Mouse (Mus musculus) mouse trophoblast stem cell (cell line): ENCODE data around the gene Ankrd24.

Experiments used
- in situ Hi-C, 2 experiments: fragments of 300-500 bp; cut with MseI, MboI; formaldehyde crosslinking; loops; 2 replicates in 1 of 2; 3 replicates in 1 of 2; pipeline ENCODE4 v1.15.1; 2025

Ankrd24 gene

DNA sequence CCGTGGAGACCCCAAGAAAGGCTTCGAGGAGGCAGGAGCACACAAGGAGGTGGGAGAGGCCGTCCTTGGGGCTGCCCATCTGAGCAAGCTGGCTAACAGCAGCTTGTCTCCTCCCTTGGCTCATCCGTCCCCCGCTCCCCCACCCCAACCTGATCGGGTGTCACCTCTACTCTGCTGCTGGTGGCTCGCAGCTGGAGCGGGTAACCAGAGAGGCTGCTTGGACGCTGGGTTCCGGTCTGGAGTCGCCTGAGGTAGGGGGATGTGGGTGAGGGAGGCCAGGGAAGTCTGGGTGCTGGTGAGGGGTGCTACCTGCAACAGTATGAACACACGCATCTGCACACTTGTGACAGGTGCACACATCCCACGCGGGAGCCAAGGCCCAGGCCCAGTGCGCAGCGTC lies at the start of gene Ankrd24:
TSS of gene Ankrd24 (plus strand) at position 151 of the 400 bp plus-strand sequence.
- in situ Hi-C loops = loop anchor here (25.0 kb wide), 3 partner anchors 409 to 1009 kb away; partner anchors contain the start of genes Zfp873 (in 2 of the 2) and Tdg (in 1 of the 2)

DNA sequence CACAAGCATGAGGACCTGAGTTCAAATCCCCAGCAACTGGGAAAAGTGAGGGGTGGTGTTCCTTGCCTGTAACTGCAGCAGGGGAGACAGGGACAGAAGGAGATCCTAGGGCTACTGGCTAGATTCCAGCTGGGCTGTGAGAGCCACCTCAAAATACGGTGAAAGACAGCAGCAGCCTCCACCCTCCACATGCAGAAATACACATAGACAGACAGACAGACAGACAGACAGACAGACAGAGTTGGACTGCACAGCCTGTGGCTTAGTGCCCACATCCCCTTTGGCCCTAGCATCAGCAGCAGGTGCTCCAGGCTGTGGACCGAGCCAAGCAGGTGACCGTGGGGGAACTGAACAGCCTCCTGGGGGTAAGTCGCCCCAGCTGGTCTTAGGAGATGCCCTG lies 48.4 kb upstream of the Ankrd24 start:
- in situ Hi-C loops = no loop called here

DNA sequence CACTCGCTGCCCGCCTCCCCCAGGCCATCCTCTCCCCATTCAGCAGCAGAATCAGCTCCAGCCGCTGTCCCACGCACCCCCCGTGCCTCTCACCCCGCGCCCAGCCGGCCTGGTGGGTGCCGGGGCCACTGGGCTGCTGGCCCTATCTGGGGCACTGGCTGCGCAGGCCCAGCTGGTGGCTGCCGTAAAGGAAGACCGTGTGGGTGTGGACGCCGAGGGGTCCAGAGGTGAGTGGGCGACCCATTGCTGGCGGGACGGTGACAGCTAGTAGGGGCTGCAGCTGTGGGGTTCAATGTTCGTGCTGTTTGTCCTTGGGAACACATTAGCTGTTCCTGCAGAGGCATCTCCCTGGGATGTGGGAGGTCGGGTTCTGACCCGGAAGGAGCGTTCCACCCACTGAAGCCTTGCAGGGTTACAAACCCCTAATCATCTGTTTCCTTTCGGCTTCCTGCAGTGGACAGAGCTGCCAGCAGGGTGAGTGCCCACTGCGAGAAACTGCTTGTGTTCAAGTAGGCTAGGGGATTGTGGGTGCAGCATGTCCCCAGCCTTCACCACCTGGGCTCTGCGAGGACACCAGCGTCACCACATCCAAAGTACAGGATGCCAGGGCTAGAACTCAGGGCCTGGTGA lies 47.8 kb upstream of the Ankrd24 start:
- in situ Hi-C loops = no loop called here

DNA sequence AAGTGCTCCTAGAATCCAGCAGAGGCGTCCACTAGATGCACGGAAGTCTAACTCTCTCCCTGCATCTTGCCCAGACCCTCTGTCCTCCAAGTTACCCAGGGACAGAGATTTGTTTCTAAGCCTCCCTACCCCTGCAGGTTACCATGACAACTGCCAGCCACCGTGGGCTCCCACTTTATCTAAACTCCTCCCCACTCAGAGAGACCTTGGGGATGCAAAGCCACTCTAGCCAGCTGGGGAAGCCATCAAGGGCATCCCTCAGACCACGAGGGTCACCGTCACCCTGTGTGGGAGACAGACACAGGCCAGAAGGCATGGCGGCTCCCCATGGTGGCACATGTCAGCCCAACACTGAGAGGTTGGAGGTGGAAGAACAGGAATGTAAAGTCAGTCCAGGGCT lies 45.0 kb upstream of the Ankrd24 start:
- in situ Hi-C loops = no loop called here

DNA sequence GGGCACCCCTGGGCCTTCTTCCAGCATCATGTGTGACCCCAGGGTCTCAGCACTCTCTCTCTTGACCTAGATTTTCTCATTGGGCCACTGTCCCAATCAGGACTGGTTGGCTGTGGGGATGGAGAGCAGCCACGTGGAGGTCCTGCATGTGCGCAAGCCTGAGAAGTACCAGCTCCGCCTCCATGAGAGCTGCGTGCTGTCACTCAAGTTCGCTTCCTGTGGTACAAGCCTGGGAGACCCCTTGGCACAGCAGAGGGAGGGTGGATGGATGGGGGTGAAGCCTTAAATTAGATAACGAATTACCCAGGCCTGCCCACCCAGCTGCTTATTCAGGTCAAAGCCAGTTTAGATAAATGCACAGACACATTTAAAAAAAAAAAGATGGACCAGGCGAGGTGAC lies 39.6 kb upstream of the Ankrd24 start:
- in situ Hi-C loops = no loop called here

DNA sequence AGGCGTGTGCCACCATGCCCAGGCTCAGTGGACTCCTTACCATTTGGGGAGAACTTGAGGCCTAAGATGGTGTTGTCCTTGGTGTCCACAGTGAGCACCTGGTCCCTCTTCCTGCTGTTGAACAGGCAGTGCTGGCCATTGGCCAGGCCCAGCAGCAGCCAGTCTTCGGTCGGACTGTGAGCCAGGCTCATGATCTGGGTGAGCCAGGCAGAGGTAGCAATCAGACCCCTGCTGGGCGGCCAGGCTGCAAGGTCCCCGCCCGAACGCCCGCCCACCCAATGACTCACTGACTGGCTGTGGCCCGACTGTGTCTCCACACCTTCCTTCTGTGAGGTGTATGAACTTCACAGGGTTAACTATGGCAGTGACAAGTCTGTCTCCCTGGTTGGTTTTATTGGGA lies 36.5 kb upstream of the Ankrd24 start:
- in situ Hi-C loops = no loop called here

DNA sequence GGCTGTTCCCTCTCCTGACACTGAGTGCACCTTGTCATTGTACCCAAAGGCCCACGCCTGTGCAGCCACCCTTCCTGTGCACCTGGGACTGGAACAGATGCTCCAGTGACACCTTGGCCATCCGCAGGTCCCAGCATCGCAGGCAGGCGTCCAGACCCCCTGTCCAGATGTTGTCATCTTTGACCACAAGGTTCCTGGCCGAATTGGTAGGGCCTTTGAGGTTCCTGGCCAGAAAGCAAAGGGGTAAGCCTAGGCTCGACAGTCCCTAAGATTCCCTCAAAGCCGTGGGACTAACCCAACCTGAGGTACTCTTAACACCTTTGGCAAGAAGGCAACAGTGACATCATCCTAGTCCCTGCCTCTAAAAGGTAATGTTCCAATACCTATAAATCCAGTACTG lies 35.7 kb upstream of the Ankrd24 start:
- in situ Hi-C loops = no loop called here

DNA sequence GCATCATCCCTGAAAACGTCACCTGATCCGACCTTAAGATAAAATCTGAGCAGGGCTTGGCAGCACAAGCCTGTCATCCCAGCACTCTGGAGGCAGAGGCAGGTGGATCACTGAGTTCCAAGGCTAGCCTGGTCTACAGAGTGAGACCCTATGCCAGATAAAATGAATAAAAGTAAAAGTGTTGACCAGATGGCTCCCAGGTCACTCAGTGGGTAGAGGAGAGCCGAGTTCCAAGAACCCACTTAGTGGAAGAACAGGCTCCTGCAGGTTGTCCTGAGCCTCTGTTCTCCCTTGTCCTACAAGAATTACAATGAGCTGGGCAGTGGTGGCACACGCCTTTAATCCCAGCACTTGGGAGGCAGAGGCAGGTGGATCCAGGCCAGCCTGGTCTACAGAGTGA lies 35.1 kb upstream of the Ankrd24 start:
- in situ Hi-C loops = no loop called here

DNA sequence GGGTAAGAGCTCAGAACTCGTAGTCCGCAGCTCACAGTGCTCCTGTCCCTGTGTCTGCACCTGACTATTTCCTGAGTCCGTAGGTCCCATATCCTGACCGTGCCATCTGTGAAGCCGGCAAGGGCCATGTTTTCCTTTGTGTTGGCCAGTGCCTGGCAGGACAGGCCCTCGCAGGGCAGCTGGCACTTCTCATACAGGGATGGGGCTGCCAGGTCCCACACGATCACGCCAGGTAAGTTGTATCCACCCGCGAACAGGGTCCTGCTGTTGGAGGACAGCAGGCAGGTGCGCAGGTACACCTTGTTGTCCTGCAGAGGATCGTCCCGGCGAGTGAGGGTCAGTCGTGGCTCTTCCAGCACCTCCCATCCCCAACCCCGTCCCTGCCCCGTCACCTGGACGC lies 34.4 kb upstream of the Ankrd24 start:
- in situ Hi-C loops = no loop called here

DNA sequence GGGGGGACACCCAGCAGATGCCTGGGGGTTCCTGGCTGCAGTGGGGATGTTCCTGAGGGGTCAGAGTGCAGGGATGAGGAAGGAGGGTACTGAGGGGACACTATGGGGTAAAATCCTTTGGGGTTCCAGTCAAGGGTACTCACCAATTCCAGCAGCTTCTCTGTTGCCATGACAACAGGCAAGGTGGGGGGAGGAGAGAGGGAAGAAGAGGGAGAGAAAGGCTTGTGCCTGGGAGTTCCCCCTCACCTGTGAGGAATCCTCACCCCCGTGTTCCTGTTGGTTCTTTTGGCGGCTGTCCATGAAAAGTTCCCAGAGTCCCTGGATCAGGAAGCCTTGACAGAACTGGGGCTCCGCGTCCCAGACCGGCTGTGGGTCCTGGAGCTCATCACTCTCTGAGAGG lies 32.7 kb upstream of the Ankrd24 start:
- in situ Hi-C loops = no loop called here

DNA sequence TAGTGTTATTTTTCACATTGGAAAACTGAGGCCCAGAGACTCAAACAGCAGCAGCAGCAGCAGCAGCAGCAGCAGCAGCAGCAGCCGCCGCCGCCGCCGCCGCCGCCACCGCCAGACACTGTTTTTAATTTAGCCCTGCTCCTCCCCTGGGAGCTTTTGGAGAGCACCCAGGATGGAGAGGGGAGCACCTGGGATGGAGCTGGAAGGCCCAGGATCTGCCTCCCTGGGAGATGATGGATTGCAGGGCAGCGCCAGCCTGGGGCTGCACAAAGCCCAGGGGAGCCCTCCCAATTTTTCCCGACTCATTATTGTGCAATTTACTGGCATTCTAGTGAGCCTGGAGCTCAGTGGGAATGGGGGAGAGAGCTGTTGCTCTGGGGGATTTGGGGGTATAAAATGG lies 31.7 kb upstream of the Ankrd24 start:
- in situ Hi-C loops = no loop called here

DNA sequence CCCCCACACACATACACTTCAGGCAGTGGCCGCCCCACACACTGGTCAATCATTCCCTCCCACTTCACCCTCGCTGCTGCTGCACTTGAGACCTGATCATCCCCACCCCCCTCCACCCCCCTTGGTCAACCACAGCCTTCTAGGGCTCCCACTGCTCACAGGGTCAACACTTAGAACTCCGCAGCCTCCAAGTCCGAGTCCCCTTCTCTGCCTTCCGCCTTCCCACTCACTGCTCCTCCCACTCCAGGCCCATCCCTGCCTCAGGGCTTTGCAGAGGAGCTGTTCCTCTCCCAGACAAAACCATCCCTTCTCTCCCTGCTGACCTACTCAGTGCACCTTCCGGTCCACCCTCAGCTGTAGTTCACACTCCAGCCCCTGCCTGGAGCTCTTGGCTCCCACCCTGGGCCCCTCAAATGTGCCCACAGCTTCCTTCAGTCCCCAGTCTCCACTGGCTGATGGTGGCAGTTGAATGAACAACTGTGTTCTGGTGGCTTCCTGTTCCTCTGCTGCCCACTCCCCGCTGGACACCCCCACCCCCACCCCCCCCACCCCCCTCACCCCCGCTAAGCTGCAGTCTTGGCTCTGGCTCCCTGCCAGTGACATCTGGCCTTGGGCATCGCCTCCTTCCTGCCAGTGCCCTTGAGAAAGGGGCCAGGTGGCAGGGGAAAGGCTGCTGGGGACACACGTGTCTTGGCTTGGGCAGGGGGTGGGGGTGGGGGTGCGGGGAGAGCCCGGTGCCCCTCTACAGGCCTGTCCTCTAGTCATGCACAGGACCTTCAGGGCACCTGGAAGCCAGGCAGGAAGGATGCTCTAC lies 31.0 kb upstream of the Ankrd24 start:
- in situ Hi-C loops = no loop called here

DNA sequence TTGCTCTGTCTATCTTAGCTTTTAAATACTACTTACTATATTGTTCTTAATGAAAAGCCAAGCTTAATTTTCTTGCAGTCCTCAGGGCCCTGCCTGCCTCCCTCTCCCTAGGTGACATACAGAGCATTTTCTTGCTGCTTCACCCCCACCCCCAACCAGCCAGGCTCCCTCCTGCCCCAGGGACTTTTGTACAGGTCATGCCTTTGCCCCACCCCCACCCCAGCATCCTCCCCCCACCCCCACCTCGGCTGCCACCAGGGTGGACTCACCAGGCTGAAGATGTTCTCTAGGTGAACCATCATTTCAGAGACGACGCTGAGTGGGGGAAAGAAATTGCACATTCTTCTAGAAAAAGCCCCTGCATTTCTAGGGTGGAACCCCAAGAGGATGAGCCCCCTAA lies 30.0 kb upstream of the Ankrd24 start:
- in situ Hi-C loops = no loop called here

DNA sequence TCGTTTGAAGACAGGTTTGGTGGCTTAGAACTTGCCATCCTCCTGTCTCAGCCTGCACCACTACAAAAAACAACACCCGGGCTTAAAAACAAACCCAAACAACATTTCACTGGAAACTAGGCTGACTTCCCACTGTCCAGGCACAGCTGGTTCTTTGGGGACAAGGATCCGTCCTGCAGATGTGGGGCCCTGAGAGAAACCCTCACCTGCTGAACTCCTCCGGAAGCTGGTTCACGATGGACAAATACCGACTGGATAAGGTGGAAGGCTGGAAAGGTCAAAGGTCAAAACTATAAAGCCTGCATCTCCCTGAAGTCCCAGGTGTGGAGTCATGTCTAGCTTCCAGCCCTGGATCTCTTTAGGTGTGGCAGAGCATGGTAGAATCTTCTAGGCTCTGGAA lies 29.5 kb upstream of the Ankrd24 start:
- in situ Hi-C loops = no loop called here

DNA sequence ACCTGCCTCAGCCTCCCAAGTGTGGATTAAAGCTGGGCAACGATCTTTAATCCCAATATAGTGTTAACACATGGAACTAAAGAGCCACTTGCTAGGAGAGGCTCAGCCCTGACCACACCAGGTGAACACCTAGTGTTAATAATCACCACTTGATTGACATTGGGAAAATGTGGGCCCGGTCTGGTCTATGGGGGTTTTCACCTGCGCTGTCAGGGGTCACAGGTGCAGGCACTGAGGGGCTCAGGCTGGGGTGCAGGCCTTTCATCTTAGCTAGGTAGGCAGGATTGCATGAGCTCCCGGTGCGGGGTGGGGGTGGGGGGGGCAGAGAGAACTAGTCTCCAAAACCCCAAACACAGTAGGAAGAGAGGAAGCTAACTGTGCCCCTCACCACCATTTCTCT lies 28.7 kb upstream of the Ankrd24 start:
- in situ Hi-C loops = loop anchor here (5.0 kb wide), 2 partner anchors 37 to 47 kb away; no protein-coding TSS in a partner anchor

DNA sequence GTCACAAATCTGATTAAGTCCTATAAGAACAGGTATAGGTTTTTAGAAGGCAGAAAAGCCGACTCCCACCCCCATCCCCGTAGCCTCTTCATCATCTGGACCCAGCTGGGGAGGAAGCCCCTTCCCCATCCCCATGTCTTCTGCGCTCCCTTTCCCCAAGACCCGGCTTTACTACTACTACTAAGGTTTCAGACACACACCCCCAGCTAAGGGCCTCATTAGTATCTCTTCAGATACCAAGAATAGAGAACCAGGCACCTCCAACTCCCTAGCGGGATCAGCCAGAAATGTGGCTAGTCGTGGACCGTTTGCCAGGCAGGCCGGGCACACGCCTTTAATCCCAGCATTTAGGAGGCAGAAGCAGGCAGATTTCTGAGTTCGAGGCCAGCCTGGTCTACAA lies 28.2 kb upstream of the Ankrd24 start:
- in situ Hi-C loops = loop anchor here (5.0 kb wide), 2 partner anchors 38 to 48 kb away; no protein-coding TSS in a partner anchor

DNA sequence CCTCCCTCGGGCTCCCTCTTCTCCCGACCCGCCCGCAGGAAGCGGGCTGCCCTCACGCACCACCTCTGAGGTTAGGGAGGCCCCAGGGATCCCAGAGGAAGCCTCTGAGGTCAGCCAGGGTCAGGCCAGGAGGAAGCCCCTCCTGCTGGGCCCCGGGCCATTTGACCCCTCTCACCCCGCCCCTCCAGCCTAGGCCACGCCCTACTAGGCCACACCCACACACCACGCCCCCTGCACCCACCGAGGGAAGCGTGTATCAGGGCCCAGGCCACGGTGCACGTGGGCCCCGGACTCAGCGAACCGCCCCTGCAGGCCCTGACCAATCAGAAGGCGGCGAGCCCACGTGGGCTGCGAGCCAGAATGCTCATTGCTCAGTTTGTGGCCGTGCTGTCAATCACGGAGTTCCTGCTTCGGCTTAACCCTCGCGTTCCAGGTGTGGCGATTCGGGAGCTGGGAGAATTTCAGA lies 27.6 kb upstream of the Ankrd24 start, which contains the start of gene Tle6:
TSS of gene Tle6 (minus strand) at position 336 of the 466 bp plus-strand sequence.
- in situ Hi-C loops = loop anchor here (5.0 kb wide), 2 partner anchors 38 to 48 kb away; no protein-coding TSS in a partner anchor

DNA sequence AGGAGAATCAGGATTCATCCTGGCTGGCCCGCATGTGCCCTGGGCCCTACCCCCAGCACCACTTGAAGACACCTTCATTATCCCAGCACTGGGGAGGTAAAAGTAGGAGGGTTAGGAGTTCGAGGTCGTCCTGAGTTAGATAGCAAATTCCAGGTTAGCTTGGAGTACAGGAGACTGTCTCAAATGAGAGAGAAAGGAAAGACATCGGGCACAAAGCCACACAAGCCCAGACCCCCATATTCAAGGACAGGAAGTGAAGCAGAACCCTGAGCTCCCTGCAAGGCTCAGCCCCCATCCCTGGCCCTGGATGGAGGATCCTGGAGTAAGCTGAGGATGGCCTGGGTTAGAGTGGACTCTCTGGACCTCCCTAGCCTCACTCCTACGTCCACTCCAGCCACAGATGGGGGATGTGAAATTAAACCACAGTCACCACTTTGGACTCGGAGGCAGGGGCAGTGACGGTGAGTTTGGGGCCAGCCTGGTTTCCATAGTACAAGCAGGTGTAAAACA lies 26.9 kb upstream of the Ankrd24 start:
- in situ Hi-C loops = loop anchor here (5.0 kb wide), 2 partner anchors 39 to 49 kb away; no protein-coding TSS in a partner anchor

DNA sequence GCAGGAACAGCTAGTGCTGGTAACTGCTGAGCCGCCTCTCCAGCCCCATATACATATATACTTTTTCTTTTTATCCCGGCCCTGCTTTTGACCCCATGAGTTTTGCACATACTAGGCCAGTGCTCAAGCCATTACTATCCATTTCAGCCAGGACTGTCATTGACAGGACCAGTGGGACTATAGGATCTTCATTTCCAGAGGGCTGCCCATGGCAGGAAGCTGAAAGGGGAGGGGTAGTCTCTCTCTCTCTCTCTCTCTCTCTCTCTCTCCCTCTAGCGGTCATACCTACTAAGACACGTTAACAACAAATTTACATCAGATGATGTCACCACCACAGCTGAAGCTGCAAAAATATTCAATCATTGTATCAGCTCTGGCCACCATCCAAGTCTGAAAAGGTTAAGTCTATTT lies 25.6 kb upstream of the Ankrd24 start:
- in situ Hi-C loops = loop anchor here (5.0 kb wide), 2 partner anchors 40 to 50 kb away; no protein-coding TSS in a partner anchor

DNA sequence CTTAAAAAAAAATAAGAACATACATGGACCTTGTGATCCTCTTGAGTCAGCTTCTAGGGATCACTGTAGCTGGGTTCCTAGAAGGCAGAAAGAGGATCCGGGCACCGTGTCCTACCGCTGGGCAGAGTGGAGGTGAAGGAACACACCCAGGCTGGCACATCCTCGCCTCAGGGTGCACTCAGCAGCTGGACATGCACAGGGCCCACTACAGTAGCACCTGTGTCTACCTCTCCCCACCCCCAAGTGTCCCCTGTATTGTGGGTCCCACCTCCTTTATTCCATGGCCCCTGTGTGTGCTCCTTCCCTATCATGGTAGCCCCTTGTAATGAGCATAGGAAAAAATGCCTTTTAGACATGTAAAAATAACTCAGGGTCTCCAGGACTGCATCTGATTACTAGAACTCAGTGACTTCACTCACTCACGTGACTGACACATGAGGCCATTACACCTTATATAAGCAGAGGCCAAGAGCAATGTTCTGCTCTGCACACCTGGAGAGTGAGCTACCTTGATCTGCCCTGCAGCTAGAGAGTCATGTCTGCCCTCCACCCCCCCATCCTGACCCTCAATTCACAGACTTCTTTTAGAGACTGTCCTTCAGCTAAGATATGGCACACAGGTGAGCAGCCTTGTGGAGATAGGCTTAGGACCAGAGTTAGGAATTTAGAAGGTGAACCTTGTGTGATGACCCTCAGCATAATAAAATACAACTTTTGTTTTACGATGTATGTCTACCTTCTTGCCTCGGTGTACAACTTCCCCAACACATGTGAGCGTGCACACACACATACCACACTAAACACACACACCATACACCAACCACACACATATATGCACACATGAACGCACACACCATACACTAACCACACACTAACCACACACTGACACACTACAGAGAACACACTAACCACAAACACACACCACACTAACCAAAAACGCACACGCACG lies 24.0 kb upstream of the Ankrd24 start:
- in situ Hi-C loops = loop anchor here (5.0 kb wide), 2 partner anchors 42 to 52 kb away; no protein-coding TSS in a partner anchor
